Mouse (Mus musculus) embryonic facial prominence, embryonic 14.5 days (tissue): Measurements from ENCODE around the gene Tpra1. TPM values are rescaled to one million over a fixed set of nuclear protein-coding genes. Genes with fewer than 3 reads are reported as not detected.

ENCODE experiments used
- ATAC-seq: fragments of 200-750 bp; cut with Nextera tagmentation; 2 replicates; pipeline ENCODE4 v1.8.0; 2017; ENCODE audit warnings: low read depth, moderate number of reproducible peaks, moderate TSS enrichment
- DNase-seq: peaks from one replicate; pipeline ENCODE4 v3.0.0-alpha.2; 2015; ENCODE audit warnings: low spot score
- H3K27ac ChIP-seq: fragments of 300-500 bp; sonication (generic); replicated peaks from 2 replicates; pipeline ENCODE4 v1.5.1; 2014; ENCODE audit warnings: low read depth, mild to moderate bottlenecking, low read length, moderate library complexity
- H3K27me3 ChIP-seq: fragments of 300-500 bp; sonication (generic); replicated peaks from 2 replicates; pipeline ENCODE4 v1.6.1; 2014; ENCODE audit warnings: low read length; ENCODE audit not compliant: control insufficient read depth, insufficient read depth
- H3K36me3 ChIP-seq: fragments of 300-500 bp; sonication (generic); 2 replicates; pipeline ENCODE4 v1.6.1; 2014; ENCODE audit warnings: low read length, mixed read lengths; ENCODE audit not compliant: control insufficient read depth, insufficient read depth
- H3K4me1 ChIP-seq: fragments of 300-500 bp; sonication (generic); 2 replicates; pipeline ENCODE4 v1.6.1; 2014; ENCODE audit warnings: antibody characterized with exemption, low read length; ENCODE audit not compliant: control insufficient read depth, insufficient read depth
- H3K4me2 ChIP-seq: fragments of 300-500 bp; sonication (generic); 2 replicates; pipeline ENCODE4 v1.6.1; 2014; ENCODE audit warnings: low read depth, mild to moderate bottlenecking, low read length, moderate library complexity, mixed read lengths
- H3K4me3 ChIP-seq: fragments of 300-500 bp; sonication (generic); 2 replicates; pipeline ENCODE4 v1.5.1; 2014; ENCODE audit warnings: low read depth, mild to moderate bottlenecking, low read length
- H3K9ac ChIP-seq: fragments of 300-500 bp; sonication (generic); 2 replicates; pipeline ENCODE4 v1.6.1; 2014; ENCODE audit warnings: low read depth, mild to moderate bottlenecking, low read length, moderate library complexity, mixed read lengths
- H3K9me3 ChIP-seq: fragments of 300-500 bp; sonication (generic); 2 replicates; pipeline ENCODE4 v1.6.1; 2016; ENCODE audit warnings: low read length; ENCODE audit not compliant: control insufficient read depth
- WGBS: fragments of 180-500 bp; shearing (Covaris S2); extraction: QIAGEN DNeasy Blood & Tissue Kit; methylation state at CpG from one replicate; pipeline ENCODE4 v1.1.7; 2014; 5-methylcytosine and 5-hydroxymethylcytosine counted together
- polyA plus RNA-seq: library from polyadenylated mRNA; unstranded; fragments of >200 nt; fragmentation: Nextera tagmentation; extraction: Ambion mirVana; gene quantifications from 2 replicates; pipeline ENCODE4 v1.2.1, GENCODE M21; 2014

Tpra1 gene
- polyA plus RNA-seq, 1 experiment from 2014 or later = 44.9 TPM

DNA sequence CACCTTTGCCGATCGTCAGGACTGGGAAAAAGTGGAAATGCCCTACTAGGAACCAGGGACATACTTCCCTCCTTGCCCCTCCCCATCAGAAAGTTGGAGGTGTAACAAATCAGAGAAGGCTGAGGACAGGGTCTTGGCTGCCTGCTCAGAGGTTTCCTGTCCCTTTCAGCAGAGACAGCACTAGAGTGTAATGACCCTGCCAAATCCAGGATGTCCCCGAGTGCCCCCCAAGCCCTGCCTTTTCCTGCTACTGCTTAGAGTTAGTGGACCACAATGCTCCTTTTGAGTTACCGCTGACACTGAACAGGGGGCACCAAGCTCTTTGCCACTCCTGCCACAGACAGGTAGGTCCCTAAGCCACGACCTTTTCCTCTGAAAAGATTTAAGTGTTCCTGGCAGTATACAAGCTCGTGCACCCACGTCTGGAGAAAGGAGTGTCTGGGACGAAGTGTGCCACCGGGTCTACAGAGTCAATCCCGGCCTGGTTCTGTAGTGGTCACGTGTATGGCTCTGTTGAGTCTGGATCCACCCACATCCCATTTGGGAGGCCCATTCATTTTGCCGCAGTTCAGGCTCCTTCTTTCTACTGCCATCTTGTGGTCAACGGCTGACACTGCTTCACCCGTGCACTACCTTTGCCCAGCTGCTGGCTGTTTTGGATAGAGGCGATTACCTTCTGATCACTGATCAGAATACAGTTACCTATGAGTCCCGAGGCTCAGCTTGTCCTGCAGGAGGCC lies 4.5 kb downstream of the Tpra1 start:
- H3K4me2 ChIP-seq = peak overlapping the region; percentile 25; the same call in 1 of the 2 replicates
- peaks cover 34% of the 10 kb centered on the region for H3K36me3 ChIP-seq
- no peak overlapping the region for H3K27ac ChIP-seq
- H3K9ac ChIP-seq = no peak overlapping the region
- H3K27me3 ChIP-seq = no peaks in the 10 kb centered on the region
- DNase-seq = peak; percentile 82
- no peak overlapping the region for H3K4me3 ChIP-seq
- no peaks in the 10 kb centered on the region for H3K9me3 ChIP-seq
- ATAC-seq = no peak
- peaks cover 16% of the 10 kb centered on the region for H3K4me1 ChIP-seq
- 16% methylated on average over 16 of the region's 16 CpGs for WGBS

DNA sequence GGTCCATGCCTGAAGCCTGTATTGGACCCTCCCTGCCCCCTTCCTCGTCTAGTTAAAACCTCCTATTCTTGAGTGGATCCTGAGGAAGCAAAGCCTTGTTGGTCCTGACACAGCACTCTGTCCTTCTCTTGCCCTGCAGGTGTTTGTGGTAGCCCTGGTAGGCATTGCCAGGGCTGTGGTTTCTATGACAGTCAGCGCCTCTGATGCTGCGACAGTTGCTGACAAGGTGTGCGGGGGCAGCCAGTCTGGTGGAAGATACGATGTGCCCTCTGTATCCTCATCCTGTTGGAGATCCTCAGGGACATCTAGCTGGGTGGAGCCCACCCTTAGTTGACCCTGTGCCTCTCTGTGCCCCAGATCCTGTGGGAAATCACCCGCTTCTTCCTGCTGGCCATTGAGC lies 7.1 kb downstream of the Tpra1 start:
- peaks cover 4% of the 10 kb centered on the region for H3K4me1 ChIP-seq
- H3K36me3 ChIP-seq = peaks cover 39% of the 10 kb centered on the region
- no peak for DNase-seq
- H3K4me3 ChIP-seq = no peak overlapping the region
- no peaks in the 10 kb centered on the region for H3K27me3 ChIP-seq
- 94% methylated on average over 6 of the region's 6 CpGs for WGBS
- ATAC-seq = no peak
- no peak overlapping the region for H3K27ac ChIP-seq
- H3K9me3 ChIP-seq = no peaks in the 10 kb centered on the region
- no peak overlapping the region for H3K9ac ChIP-seq
- no peak overlapping the region for H3K4me2 ChIP-seq

DNA sequence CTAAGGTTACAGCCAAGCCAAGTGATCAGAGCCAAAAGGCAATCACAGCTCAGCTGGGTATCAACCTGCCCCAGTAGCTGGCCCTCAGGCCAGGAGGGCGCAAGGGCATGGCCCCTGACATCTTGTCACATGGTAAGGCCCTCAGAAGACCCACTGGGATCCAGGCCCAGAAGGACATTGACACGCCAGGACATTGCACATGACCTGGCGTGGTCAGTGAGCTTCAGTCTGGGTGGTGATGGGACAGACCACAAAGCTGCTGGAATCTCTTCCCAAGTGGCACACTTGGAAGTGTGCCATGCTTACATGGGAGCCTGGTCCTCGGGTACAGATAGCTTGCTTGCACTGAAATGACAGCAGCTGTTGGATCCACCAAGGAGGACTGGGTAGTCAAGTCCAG lies 11.0 kb downstream of the Tpra1 start:
- ATAC-seq (no peak), DNase-seq (no peak)
- peaks cover 35% of the 10 kb centered on the region for H3K36me3 ChIP-seq
- no peak overlapping the region for H3K9ac ChIP-seq
- no peak overlapping the region for H3K4me3 ChIP-seq
- no peaks in the 10 kb centered on the region for H3K27me3 ChIP-seq
- no peaks in the 10 kb centered on the region for H3K9me3 ChIP-seq
- H3K4me1 ChIP-seq = no peaks in the 10 kb centered on the region
- WGBS = 77% methylated on average over 4 of the region's 4 CpGs
- no peak overlapping the region for H3K4me2 ChIP-seq
- H3K27ac ChIP-seq = no peak overlapping the region

DNA sequence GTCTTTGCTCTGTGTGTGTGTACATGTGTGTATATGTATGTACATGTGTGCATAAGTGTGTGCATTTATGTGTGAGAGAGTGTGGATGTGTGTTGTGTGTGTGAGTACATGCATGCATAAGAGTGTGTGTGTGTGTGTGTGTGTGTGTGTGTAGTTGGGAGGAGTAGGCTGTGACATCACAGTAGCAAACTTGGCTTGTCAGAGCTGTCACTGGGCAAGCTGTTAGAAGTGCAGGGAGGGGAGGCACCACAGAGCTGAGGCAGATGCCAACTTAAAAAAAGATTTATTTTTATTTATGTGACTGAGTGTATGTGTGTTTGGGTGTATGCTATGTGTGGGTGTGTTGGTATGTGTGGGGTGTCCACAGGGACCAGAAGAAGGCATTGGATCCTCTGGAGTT lies 11.4 kb downstream of the Tpra1 start:
- Histone ChIP-seq H3K36me3 (peaks cover 30% of the 10 kb centered on the region), H3K4me2 (no peak overlapping the region), H3K9me3 (no peaks in the 10 kb centered on the region), H3K27me3 (no peaks in the 10 kb centered on the region), H3K27ac (no peak overlapping the region), H3K4me3 (no peak overlapping the region), H3K4me1 (no peaks in the 10 kb centered on the region), H3K9ac (no peak overlapping the region)
- DNase-seq = no peak
- no peak for ATAC-seq

DNA sequence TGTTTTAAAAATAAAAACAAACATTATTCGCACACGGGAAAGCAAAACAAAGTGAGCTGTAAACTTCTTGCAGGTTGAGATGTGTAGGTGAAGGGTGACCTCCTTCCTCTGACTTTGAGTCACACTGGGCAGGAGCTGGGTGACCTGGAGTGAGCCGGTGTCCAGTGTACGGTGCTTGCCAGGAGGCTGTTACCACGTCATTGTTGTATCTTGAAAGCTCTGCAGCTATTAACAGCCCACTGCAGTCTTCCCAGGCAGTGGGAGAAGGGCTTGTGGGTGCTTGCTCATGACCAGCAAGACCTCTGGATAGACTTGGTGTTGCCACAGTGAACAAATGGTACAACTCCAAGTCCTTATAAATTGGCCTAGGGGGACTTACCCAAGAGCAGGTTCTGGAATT lies 12.7 kb downstream of the Tpra1 start:
- WGBS = 81% methylated on average over 5 of the region's 5 CpGs
- Histone ChIP-seq H3K27ac (no peak overlapping the region), H3K4me3 (no peak overlapping the region), H3K9me3 (no peaks in the 10 kb centered on the region), H3K27me3 (no peaks in the 10 kb centered on the region), H3K4me2 (no peak overlapping the region), H3K4me1 (no peaks in the 10 kb centered on the region), H3K36me3 (peaks cover 19% of the 10 kb centered on the region), H3K9ac (no peak overlapping the region)
- no peak for DNase-seq
- no peak for ATAC-seq

DNA sequence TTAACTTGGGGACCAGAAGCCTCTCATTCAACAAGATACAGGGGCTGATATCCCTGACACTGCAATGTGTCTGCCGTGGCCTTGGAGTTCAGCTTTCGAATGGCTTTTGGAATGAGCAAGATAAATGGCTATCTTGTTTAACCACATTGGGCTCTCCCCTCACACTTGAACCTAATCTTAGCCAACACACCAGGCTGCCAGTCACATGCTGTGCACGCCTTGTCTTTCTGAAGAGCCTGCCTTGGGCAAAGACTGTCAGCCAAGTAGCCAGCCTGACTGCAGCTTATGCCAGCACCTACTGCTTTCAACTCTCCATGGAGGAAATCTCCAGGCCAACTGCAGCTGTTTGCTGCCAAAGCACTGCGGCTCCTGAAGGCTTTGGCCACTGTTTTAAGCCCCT lies 13.5 kb downstream of the Tpra1 start:
- Histone ChIP-seq H3K36me3 (peaks cover 11% of the 10 kb centered on the region), H3K27me3 (no peaks in the 10 kb centered on the region), H3K4me2 (no peak overlapping the region), H3K4me1 (no peaks in the 10 kb centered on the region), H3K27ac (no peak overlapping the region), H3K4me3 (no peak overlapping the region), H3K9ac (no peak overlapping the region), H3K9me3 (no peaks in the 10 kb centered on the region)
- 83% methylated on average over 4 of the region's 4 CpGs for WGBS
- ATAC-seq (no peak), DNase-seq (no peak)

DNA sequence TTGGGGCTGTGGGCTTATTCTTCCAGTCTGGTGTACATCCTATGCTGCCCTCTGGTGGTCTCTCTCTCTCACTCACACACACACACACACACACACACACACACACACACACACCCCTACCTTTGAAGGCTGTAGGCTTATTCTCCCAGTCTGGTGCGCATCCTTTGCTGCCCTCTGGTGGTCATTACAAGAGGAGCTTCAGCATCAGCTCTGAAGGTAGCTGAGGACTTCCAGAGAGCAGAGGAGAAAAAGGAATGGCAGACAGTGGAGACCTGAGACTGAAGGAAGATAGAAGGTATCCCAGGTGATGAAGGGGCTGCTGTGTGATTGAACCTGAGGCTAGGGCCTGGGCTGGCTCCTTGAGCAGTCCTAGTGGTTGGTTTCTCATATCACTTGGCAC lies 14.1 kb downstream of the Tpra1 start:
- ATAC-seq (no peak), DNase-seq (peak; percentile 34)

DNA sequence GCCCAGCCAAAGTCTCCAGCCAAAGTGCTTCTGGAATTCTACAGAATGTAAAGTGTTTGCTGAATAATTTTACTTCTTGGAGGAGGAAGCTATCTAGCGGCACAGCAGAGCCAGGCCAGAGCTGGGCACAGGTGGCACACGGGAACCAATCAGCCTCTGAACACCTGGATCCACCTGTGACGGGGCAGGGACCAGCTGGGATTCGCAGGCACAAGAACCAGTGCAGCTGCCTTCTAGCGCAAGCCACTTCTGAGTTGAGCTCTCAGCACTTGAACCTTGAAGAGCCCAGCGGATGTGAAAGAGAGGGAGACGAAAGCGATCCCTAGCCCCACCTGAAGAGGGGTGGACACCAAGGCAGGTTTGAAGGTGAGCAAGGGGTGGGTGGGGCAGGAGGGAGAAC lies 16.8 kb downstream of the Tpra1 start:
- no peak for DNase-seq
- H3K4me2 ChIP-seq = no peak overlapping the region
- H3K27me3 ChIP-seq = no peaks in the 10 kb centered on the region
- no peaks in the 10 kb centered on the region for H3K9me3 ChIP-seq
- no peak overlapping the region for H3K27ac ChIP-seq
- no peak overlapping the region for H3K4me3 ChIP-seq
- 76% methylated on average over 8 of the region's 8 CpGs for WGBS
- ATAC-seq = 0 out of 2 replicates have a peak, but pooled peaks have one; percentile 22
- H3K9ac ChIP-seq = no peak overlapping the region
- no peaks in the 10 kb centered on the region for H3K36me3 ChIP-seq
- H3K4me1 ChIP-seq = peaks cover 5% of the 10 kb centered on the region

More for the DNA sequence above, 14.1 kb downstream of the Tpra1 start:
- WGBS = 69% methylated on average over 1 of the region's 1 CpGs
- H3K36me3 ChIP-seq = peaks cover 5% of the 10 kb centered on the region
- H3K4me3 ChIP-seq = no peak overlapping the region
- H3K4me2 ChIP-seq = no peak overlapping the region
- H3K4me1 ChIP-seq = no peaks in the 10 kb centered on the region
- no peak overlapping the region for H3K9ac ChIP-seq
- no peaks in the 10 kb centered on the region for H3K9me3 ChIP-seq
- H3K27ac ChIP-seq = no peak overlapping the region
- H3K27me3 ChIP-seq = no peaks in the 10 kb centered on the region
